Mouse (Mus musculus): ENCODE results near the gene BC024978.

BC024978 gene

DNA sequence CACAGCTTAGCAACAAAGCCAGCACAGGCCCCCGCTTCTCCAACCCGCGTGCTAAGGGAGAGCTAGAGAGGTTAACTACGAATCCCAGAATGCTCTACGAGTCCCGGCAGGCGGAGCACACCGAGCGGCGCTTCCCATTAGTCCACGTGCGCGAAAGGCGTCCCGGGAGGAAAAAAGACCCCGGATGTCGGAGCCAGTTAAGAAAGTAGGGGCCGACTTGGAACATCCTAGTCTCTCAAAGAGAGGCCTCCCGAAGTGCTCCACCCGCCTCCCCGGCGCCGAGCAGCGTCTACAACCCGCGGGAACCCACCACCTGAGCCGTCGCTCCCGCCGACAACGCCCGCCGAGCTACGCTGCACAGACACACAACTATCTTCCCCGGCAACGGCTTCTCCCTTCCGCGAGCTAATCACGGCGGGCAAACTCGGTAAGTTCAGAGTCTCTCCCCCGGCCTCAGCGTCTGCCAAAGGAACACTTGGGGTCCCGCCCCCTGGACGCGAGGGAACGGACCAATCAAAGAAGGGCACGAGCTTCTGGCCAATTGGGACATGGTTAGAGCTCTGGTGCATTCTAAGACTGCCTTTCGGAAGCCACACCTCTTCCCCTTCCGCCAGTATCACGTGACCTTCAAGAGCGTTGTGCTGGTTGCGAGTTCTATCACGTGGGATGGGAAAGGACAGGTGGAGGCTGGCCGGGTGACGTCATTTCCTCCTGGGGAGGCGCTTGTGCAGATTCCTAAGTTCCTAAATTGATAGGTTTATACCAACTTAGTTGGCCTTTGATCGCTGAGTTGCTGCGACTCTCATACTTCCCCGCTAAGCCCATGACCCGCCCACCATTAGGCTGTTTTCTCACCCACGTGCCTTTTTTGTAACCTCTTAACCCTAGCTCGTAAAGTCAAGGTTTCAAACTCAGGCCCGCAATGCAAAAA lies at the start of gene BC024978, which contains the start of gene Snrpa:
Gene BC024978, plus strand, starts transcription at position 101 of the 931 bp plus-strand sequence.
Gene Snrpa, minus strand, starts transcription at position 591 of the 931 bp plus-strand sequence.
- DNase-seq (ENCODE audit: low read depth): peak; percentile 100

DNA sequence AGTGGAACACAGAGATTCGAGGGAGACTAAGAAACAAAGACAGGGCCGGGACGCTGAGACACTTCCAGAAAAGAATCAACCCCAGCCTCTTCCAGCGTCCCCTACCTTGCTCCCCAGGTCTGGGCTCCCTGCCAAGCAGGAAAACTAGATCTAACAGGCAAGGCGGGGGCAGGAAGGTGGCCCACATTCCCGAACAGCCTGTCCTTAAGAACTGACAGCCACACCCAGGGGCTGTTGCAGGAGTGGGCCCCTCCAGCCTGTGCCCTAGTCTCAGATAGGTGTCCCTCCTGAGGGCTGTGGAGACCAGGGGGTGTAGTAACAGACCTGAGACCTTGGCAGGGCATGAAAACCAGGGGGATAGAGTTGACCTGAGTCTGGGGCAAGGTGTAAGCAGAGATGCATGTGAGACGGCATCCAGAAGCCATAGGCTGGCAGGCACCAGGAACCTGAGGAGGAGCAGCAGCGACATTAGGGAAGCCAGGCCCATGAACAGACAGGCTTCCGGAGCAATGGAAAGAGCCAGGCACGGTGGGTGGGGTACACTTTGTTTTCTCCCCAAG lies 42.3 kb upstream of the BC024978 start, which contains the start of gene Cyp2t4:
Gene Cyp2t4, plus strand, starts transcription at position 510 of the 560 bp plus-strand sequence.
- DNase-seq (ENCODE audit: low read depth): no peak

DNA sequence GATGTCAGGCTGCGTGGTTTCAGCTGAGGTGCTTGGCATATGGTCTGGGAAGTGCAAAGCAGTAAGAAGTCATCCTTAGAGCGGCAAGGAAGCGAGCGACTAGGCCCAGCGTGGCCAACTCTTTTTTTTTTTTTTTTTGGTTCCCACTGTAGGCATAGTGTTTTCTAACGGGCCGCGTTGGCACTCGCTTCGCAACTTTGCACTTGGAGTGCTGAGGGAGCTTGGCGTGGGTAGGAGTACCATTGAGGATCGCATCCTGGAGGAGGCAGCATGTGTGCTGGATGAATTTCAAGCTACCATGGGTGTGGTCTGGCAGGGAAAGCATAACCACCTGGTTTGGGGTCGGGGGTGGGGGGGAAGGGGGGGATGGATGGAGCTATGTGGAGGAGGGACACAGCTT lies 39.6 kb upstream of the BC024978 start:
- no peak for DNase-seq (ENCODE audit: low read depth)

DNA sequence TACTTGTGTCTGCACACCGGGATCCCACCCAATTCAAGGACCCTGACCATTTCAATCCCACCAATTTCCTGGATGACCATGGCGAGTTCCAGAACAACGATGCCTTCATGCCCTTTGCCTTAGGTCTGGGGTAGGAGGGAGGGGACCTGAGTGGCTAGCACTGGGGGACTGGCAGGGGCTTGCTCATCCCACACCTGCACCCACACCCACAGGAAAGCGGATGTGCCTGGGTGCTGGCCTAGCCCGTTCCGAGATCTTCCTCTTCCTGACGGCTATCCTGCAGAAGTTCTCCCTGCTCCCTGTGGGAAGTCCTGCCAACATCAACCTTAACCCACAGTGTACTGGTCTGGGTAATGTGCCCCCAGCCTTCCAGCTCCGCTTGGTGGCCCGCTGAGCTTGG lies 37.4 kb upstream of the BC024978 start:
- no peak for DNase-seq (ENCODE audit: low read depth)

- DNase-seq (ENCODE audit: low read depth): no peak
Observed at GRCm38 (mm10) chr7:27159256-27159655, 36.3 kb upstream of the BC024978 start.

DNA sequence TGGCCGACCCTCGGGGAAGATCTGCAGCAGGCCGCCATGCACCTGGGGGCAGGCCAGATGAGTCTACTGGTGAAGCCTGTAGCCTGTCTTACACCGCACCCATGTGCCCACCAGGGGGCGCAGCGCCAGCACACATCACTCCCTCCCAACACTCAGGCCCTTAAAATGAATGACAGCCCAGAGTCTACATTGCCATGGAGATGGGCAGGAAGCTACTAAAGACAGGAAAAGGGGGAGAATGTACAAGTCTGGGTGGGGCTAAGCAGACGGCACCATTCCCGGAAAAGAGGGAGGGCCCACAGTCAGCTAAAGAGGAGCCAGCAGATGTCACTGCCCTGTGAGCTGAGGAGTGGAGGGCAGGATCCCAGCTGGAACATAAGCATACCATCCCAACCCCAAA lies 35.7 kb upstream of the BC024978 start:
- peak; percentile 95 for DNase-seq (ENCODE audit: low read depth)

DNA sequence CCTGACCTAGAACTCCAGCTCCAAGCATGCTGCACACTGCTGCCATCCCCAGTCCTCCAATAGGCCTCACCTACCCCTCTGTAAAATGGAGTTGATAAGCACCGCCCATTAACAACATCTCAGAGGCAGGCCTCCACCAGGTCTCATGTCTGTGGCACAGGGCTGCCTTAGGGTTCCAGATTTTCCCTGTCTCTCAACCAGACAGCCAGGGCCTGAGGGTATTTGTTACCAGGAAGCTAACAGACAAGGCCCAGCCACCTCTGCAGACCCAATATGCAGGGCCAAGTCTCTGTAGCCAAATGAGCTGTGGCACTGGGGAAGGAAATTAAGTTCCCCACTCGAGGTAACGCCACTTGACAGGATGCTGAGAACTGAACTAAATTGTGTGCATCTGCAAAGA lies 34.7 kb upstream of the BC024978 start:
- no peak for DNase-seq (ENCODE audit: low read depth)

DNA sequence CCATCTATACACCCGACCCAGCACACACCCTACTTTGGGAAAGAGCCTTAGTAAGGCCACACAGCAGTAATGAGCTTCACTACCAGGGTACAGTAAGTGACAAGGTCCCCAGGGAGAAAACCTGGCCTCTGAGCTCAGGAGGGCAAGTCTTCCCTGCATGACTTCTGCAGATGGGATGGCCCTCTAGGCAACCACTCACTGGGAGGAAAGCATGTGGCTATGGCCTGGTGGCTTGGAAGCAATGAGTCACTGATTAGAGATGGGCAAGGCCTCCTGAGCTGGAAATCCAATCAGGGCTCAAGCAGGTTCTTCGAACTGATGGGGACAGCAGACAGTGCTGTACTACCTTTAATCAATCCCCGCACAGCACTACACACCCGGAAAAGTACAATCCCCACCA lies 33.8 kb upstream of the BC024978 start:
- peak; percentile 88 for DNase-seq (ENCODE audit: low read depth)

DNA sequence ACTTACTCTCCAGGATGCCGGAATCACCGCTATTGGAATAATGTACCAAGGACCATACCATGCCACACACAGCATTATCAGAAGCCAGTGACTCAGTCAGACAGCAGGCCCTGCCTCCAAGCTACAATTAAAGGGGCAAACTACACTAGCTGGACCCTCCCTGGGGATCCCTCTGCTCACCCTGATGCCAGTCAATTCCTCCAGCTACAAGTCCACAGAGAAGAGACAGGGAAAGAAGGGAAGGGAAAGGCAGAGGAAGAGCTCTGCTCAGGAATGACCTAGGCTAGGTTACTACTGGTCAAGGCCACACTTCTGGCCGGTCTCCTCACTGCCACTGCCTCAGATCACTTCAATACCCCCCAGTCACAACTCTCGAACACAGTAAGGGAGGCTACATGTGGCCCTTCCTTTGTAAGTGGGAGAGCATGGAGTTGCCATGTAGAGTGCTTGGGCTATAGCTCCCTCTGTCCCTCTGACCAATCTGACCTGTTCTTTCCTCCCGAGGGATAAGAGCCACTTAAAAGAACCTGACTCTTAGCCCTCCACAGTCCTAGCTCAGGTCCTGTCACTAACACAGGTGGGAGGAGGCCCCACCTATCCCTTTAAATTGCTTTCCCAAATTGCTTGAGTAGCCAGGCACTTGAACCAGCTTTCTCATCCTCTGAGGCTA lies 32.7 kb upstream of the BC024978 start:
- no peak for DNase-seq (ENCODE audit: low read depth)

DNA sequence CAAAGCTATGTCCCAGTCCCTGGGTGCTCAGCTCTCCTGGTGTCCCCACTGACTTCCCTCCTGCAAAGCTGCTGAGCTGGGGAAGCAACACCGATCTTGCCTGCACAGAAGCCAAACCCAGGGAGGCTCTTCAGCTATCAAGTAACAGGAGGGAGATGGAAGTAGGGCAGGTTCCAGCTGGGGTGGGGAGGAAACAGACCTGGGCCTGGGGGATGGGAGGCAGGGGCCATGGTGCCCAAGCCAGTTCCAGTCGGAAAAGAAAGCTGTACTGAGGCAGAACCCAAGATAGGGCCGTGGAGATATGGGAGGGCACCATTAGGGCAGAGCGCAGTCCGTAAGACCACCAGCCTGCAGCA lies 32.2 kb upstream of the BC024978 start:
- DNase-seq (ENCODE audit: low read depth): no peak

DNA sequence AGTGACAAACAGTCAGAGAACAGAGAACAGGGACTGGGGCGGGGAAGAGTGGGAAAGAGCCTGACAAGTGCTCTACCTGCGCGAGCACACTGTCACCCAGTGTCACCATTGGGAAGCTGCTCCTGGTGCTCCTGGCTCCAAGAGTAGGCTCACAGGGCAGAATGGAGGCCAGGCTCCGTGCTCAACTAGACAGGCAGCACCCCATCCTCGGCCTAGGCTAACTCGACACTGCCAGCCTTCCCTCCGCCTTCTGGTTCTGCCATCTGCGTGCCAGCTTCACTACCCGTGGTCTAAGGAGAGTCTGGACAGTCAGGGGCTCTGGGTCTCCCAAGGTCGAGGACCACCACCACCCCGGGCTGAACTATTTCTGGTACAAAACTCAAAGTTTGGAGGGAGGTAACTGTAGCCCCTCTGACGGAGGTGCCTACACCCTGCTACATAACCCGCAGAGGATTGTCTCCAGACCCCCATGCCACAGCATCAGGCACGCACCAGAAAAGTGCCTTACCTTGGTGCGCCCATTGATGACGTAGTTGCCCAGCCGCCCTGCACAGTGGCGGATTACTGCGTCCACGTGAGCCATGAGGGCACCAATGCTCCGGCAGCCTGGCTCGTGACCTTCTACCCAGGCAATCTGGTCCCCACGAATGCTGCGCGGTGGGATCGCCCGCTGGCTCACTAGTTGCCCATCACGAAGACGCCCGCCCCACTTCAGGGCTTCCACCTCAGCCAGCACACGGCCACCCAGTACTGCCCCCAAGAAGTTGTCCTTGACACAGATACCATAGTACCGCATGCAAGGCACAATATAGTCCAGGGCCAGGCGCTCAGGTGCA lies 31.3 kb upstream of the BC024978 start:
- DNase-seq (ENCODE audit: low read depth): no peak

DNA sequence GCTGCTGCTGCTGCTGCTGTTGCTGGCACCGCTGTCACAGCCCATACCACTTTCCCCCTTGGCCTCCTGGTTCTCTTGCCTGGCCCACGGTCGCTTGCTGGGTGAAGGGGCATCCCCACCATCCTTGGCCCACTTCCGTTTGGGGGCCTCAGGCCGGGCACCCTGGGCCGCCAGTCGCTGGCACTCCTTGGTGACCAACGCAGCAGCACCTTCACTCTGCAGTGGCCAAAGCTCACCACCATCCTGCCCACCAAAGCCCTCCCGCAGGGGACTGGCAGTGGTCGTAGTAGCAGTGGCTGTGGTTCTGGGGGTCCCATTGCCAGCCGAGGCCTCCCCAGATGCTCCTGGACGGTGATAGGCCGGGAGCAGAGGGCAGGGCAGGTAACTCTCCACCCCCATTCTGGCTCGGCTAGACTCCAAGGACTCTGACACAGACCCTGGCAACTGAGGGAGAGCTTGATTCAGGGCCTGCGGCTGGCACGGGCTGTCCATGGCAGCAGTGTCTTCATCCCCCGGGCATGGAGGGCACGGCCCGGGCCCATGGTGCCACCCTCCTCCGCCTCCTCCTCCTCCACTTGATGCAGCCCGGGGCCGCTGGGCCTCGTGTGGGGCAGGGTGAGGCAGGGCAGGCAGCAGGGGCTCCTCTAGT lies 30.4 kb upstream of the BC024978 start:
- no peak for DNase-seq (ENCODE audit: low read depth)

DNA sequence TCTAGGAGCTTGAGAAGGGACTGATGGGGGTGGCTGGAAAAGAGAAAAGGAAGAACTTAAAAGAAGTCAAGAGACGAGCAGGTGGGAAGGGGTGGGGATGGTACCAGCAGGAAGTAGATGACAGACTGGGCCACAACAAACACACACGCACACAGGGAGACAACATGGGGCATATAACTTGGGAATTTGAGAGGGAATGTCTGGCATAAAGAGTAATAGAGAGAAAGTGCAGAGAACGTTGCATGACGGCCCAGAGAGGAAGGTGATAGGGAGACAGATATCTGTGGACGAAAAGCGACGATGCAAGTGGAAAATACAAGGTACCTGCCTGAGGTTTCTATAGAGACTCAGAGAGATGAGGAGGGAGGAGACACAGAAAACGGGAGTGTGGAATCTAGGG lies 29.9 kb upstream of the BC024978 start:
- DNase-seq (ENCODE audit: low read depth): no peak

DNA sequence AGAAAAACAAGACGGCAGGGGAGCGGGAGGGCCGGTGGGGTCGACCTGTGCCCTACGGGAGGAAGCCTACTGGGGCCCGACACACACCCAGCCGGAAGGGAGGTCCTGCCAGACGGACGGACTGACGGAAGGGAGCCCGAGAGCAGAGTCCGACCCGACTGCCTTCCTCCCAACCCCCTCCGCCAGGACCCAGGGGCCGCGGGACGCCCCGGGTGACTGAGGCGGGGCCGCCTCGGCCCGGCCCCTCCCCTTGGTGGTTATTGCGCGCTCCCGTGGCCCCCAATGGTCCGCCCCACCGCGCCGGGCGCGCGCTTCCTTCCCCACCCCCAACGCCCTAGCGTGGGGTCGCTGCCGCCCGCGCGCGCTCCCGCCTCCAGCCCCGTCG lies 29.4 kb upstream of the BC024978 start:
- DNase-seq (ENCODE audit: low read depth): peak; percentile 82

- DNase-seq (ENCODE audit: low read depth): peak; percentile 98
Observed at GRCm38 (mm10) chr7:27166614-27167474, 28.7 kb upstream of the BC024978 start, which contains the start of gene Egln2. Gene Egln2 (minus strand): TSS chr7:27166802.

GRCm38 (mm10) chr7:27167475-27168094 lies 28.0 kb upstream of the BC024978 start:
- DNase-seq (ENCODE audit: low read depth): no peak

DNA sequence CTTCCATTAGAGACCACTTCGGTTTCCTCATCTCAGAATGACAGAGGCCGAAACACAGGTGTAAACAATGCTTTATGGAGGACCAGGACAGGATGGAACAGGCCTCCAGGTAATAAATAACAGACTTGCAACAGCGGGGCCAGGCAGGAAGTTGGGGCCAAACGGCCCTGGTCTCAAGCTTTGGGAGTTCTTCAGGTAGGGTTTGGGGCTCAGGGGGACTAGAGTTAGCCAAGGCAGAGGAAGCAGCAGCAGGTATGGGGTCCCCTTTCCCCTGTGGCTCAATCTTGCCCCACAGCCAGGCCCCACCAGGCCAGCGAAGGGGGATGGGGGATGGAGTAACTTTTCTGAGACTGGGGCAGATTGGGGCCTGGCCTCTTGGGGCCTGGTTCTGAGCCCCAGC lies 27.2 kb upstream of the BC024978 start:
- DNase-seq (ENCODE audit: low read depth): no peak

DNA sequence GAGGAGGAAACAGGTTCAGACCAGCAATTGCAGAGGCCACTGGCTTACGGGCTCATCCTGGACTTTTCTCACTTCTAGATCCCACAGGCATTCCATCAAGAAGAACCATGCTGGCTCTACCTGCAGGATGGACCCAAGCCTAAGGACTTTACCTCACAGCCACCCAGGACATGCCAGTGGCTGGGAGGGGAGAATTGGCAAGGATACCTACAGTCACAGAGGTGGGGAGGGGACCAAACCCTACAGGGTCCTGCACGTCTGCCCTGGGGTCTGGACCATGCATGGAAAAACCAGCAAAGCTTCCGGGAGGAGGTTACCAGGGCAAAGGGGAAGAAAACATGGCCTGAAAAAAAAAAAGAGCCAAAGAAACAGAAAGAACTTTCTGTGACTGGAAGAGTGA lies 24.6 kb upstream of the BC024978 start:
- no peak for DNase-seq (ENCODE audit: low read depth)

DNA sequence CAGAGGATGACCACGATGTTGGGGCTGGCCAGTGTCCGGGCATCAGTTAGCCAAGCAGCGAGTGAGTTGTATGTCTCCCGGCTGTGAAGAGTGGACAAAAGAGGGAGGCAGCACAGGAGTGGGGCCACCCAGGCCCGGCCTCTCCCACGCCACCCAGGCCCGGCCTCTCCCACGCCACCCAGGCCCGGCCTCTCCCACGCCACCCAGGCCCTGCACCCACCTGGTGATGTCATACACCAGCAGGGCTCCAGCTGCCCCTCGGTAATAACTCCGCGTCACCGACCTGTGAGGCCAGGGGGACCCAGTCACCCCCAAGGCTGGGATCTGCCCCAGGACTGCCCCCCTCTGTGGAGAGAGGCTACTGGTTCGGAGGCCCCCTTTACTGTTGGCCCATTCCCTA lies 21.1 kb upstream of the BC024978 start:
- no peak for DNase-seq (ENCODE audit: low read depth)

- no peak for DNase-seq (ENCODE audit: low read depth)
Observed at GRCm38 (mm10) chr7:27174896-27175295, 20.7 kb upstream of the BC024978 start.
